Mouse (Mus musculus) lung, adult 2 months (tissue): ENCODE results near the gene Smc3.

Experiments used
- CTCF ChIP-seq: fragments of 200-500 bp; IDR thresholded peaks from 2 replicates; pipeline ENCODE4 v1.5.1; 2011; ENCODE audit warnings: mild to moderate bottlenecking, low read length, control low read depth; ENCODE audit not compliant: insufficient read depth
- POLR2A ChIP-seq: fragments of 200-500 bp; IDR thresholded peaks from 2 replicates; pipeline ENCODE4 v1.6.1; 2011; ENCODE audit warnings: low read depth, mild to moderate bottlenecking, control low read depth, low read length, borderline replicate concordance; ENCODE audit errors: extremely low read depth

DNA sequence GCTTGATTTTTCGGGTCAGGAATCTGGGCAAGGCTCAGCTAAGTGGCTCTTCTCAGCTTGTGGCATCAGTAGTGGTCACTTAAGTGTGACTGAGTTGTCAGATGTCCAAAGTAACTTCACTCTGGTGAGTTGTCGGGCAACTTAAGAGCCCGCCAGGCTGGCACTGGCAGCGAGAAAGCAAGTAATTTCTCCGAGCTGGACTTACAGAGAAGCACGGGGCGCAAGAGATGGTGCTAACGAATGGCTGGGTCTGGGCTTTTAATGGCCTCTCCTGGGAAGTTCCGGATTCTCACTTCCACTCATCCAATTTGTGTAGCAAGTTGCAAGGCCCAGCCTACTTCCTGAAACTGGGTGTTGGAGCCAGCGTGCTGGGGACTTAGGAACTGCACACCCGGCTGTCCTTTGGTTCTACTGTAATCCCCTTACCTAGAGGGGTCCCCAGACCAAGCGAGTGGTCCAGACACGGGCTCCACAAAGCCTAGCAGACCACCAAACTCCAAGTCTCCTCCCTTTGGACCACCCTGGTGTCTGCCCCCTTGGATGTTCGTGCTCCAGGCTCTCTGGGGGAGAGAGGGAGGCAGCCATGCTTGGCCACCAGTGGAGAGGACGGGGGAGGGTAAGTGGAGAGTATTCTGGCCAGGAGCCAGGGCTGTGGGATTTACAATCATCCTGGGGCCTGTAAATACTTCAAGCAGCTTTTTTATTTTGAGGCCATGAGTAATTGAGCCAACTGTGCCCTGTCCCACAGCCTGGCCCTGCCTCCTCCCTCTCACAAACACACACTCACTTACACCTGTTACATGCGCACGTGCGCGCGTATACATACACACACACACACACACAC, 53.6 kb downstream of the Smc3 start:
- TF ChIP-seq CTCF (no peak), POLR2A (no peak)
